Mouse (Mus musculus): ENCODE results near the gene Lzic. TPM values are rescaled to one million over a fixed set of nuclear protein-coding genes. Genes with fewer than 3 reads are reported as not detected.

Lzic gene
- polyA plus RNA-seq, 1 experiment from 2014 or later, result 39.8 TPM

Small RNA genes lying within 50 kb of the gene (microRNA-seq; reads per million reads assigned to microRNA genes)
- 1.1 reads per million for gene Mir5616

Other genes starting within 250 kb of the Lzic start
- 47.1 and 51.9 TPM in 2 replicates for gene Kif1b, start 177.5 kb upstream of the Lzic start, polyA plus RNA-seq (2014; fragmentation: Nextera tagmentation; extraction: Ambion mirVana)
- gene Ube4b, start 58.5 kb upstream of the Lzic start, polyA plus RNA-seq (2014; fragmentation: Nextera tagmentation; extraction: Ambion mirVana), result 29.6 and 30.3 TPM in 2 replicates
- gene Rbp7, start 30.3 kb upstream of the Lzic start, polyA plus RNA-seq (2014; fragmentation: Nextera tagmentation; extraction: Ambion mirVana), result 7.6 and 8.6 TPM in 2 replicates
- gene Tmem274, start 7.9 kb upstream of the Lzic start, polyA plus RNA-seq (2014; fragmentation: Nextera tagmentation; extraction: Ambion mirVana), result 0.47 TPM in 1 of 2 replicates, not detected in the other
- 13.4 and 14.8 TPM in 2 replicates for gene Nmnat1, start within 50 bp of the Lzic start, polyA plus RNA-seq (2014; fragmentation: Nextera tagmentation; extraction: Ambion mirVana)
- 35.4 and 43.1 TPM in 2 replicates for gene Ctnnbip1, start 33.0 kb downstream of the Lzic start, polyA plus RNA-seq (2014; fragmentation: Nextera tagmentation; extraction: Ambion mirVana)
- gene Clstn1, start 101.2 kb downstream of the Lzic start, polyA plus RNA-seq (2014; fragmentation: Nextera tagmentation; extraction: Ambion mirVana), result 18.2 and 18.5 TPM in 2 replicates
- gene Pik3cd, start 217.3 kb downstream of the Lzic start, polyA plus RNA-seq (2014; fragmentation: Nextera tagmentation; extraction: Ambion mirVana), result 3.1 and 4.6 TPM in 2 replicates